Mouse (Mus musculus) lung, adult 2 months (tissue): ENCODE measurements around the gene Mgst2. TPM values are rescaled to one million over a fixed set of nuclear protein-coding genes. Genes with fewer than 3 reads are reported as not detected.

ENCODE experiments used
- DNase-seq: peaks from one replicate; pipeline ENCODE4 v3.0.0; 2022
- H3K4me1 ChIP-seq: fragments of 200-500 bp; 2 replicates; pipeline ENCODE4 v1.6.1; 2011; ENCODE audit warnings: low read length; ENCODE audit not compliant: control insufficient read depth, insufficient read depth
- H3K4me3 ChIP-seq: fragments of 200-500 bp; replicated peaks from 2 replicates; pipeline ENCODE3; 2011; ENCODE audit warnings: low read depth, mild to moderate bottlenecking, control low read depth, low read length; ENCODE audit errors: extremely low read depth
- CTCF ChIP-seq: fragments of 200-500 bp; IDR thresholded peaks from 2 replicates; pipeline ENCODE4 v1.5.1; 2011; ENCODE audit warnings: mild to moderate bottlenecking, low read length, control low read depth; ENCODE audit not compliant: insufficient read depth
- POLR2A ChIP-seq: fragments of 200-500 bp; IDR thresholded peaks from 2 replicates; pipeline ENCODE4 v1.6.1; 2011; ENCODE audit warnings: low read depth, mild to moderate bottlenecking, control low read depth, low read length, borderline replicate concordance; ENCODE audit errors: extremely low read depth
- WGBS: fragments of 180-500 bp; shearing (Covaris S2); methylation state at CpG from one replicate; pipeline ENCODE4 v1.1.7; 2018; 5-methylcytosine and 5-hydroxymethylcytosine counted together
- polyA plus RNA-seq: library from polyadenylated mRNA; depleted of rRNA; stranded (reverse); fragments of >200 nt; gene quantifications from 2 replicates; pipeline ENCODE4 v1.2.3, GENCODE M21; 2012

Gene Mgst2
- polyA plus RNA-seq, 1 experiment, result 3.6 TPM

- Histone ChIP-seq H3K4me3 (no peak overlapping the region), H3K4me1 (no peaks in the 10 kb centered on the region)
- no peak for DNase-seq
- 70% methylated on average over 14 of the region's 14 CpGs for WGBS
- TF ChIP-seq CTCF (no peak), POLR2A (no peak)
Measured at GRCm38 (mm10) chr3:51694576-51694975, 34.4 kb downstream of the Mgst2 start.

GRCm38 (mm10) chr3:51695713-51696112 is 35.6 kb downstream of the Mgst2 start:
- Histone ChIP-seq H3K4me1 (peaks cover 5% of the 10 kb centered on the region; the same call in 1 of the 2 replicates), H3K4me3 (no peak overlapping the region)
- no peak for TF ChIP-seq POLR2A
- no peak for TF ChIP-seq CTCF
- no peak for DNase-seq
- WGBS, result 86% methylated on average over 3 of the region's 3 CpGs

GRCm38 (mm10) chr3:51697931-51698330 is 37.8 kb downstream of the Mgst2 start:
- no peak for TF ChIP-seq CTCF
- no peak for TF ChIP-seq POLR2A
- WGBS, result 92% methylated on average over 3 of the region's 3 CpGs
- peaks cover 5% of the 10 kb centered on the region; the same call in 1 of the 2 replicates for H3K4me1 ChIP-seq
- no peak overlapping the region for H3K4me3 ChIP-seq
- DNase-seq, result no peak

- Histone ChIP-seq H3K4me3 (no peak overlapping the region), H3K4me1 (peaks cover 5% of the 10 kb centered on the region; the same call in 1 of the 2 replicates)
- WGBS, result 64% methylated on average over 4 of the region's 4 CpGs
- DNase-seq, result no peak
- TF ChIP-seq POLR2A (no peak), CTCF (no peak)
Measured at GRCm38 (mm10) chr3:51700123-51700522, 40.0 kb downstream of the Mgst2 start.

- H3K4me1 ChIP-seq, result peaks cover 5% of the 10 kb centered on the region; the same call in 1 of the 2 replicates
- WGBS, result 15% methylated on average over 15 of the region's 15 CpGs
- H3K4me3 ChIP-seq, result no peak overlapping the region
- DNase-seq, result peak; percentile 19
- no peak for TF ChIP-seq CTCF
- no peak for TF ChIP-seq POLR2A
Measured at GRCm38 (mm10) chr3:51700731-51701280, 40.6 kb downstream of the Mgst2 start.

- under 1% methylated on average over 27 of the region's 27 CpGs for WGBS
- DNase-seq, result peak; percentile 66
- H3K4me3 ChIP-seq, result peak overlapping the region; percentile 56
- peaks cover 5% of the 10 kb centered on the region; the same call in 1 of the 2 replicates for H3K4me1 ChIP-seq
- peak; percentile 45; the same call in 1 of the 2 replicates for TF ChIP-seq POLR2A
- TF ChIP-seq CTCF, result peak; percentile 64
Measured at GRCm38 (mm10) chr3:51701281-51701751, 41.2 kb downstream of the Mgst2 start.

- H3K4me3 ChIP-seq, result no peak overlapping the region
- 50% methylated on average over 13 of the region's 13 CpGs for WGBS
Measured at GRCm38 (mm10) chr3:51701950-51702349, 41.8 kb downstream of the Mgst2 start.

GRCm38 (mm10) chr3:51702701-51703286 is 42.6 kb downstream of the Mgst2 start:
- Histone ChIP-seq H3K4me3 (no peak overlapping the region), H3K4me1 (peaks cover 5% of the 10 kb centered on the region; the same call in 1 of the 2 replicates)
- no peak for TF ChIP-seq POLR2A
- no peak for TF ChIP-seq CTCF
- 92% methylated on average over 8 of the region's 8 CpGs for WGBS
- no peak for DNase-seq

More at GRCm38 (mm10) chr3:51701950-51702349, 41.8 kb downstream of the Mgst2 start:
- H3K4me1 ChIP-seq, result peaks cover 5% of the 10 kb centered on the region; the same call in 1 of the 2 replicates
- no peak for DNase-seq
- TF ChIP-seq CTCF (no peak), POLR2A (no peak)

GRCm38 (mm10) chr3:51703478-51703877 is 43.3 kb downstream of the Mgst2 start:
- WGBS, result 89% methylated on average over 8 of the region's 8 CpGs
- peaks cover 5% of the 10 kb centered on the region; the same call in 1 of the 2 replicates for H3K4me1 ChIP-seq
- DNase-seq, result no peak
- TF ChIP-seq CTCF (no peak), POLR2A (no peak)
- H3K4me3 ChIP-seq, result no peak overlapping the region

GRCm38 (mm10) chr3:51705220-51705619 is 45.1 kb downstream of the Mgst2 start:
- Histone ChIP-seq H3K4me1 (peaks cover 10% of the 10 kb centered on the region), H3K4me3 (no peak overlapping the region)
- DNase-seq, result no peak
- WGBS, result 88% methylated on average over 7 of the region's 7 CpGs
- TF ChIP-seq POLR2A (no peak), CTCF (peak; percentile 51; the same call in 1 of the 2 replicates)
